ENCODE assay signal across 20 mouse cellular contexts in genomic region chr17:31831866-31832576, GRCm38 (mm10). TPM values are rescaled to one million over a fixed set of nuclear protein-coding genes. Genes with fewer than 3 reads are reported as not detected.
DNase-seq lines count a peak whose midpoint lies in the region; ATAC-seq and TF ChIP-seq lines count a peak whose summit lies in the region.
"Had no signal": no experiment of that assay in that cellular context is flagged by ENCODE, and none has a peak within 500 bp of the region (broad histone marks: within the 10 kb centered on the region; RNA-seq: fewer than 3 reads in every experiment).

No protein-coding gene starts in this region.

- H3K4me1 ChIP-seq in forebrain, embryonic 10.5 days: peaks cover 45% of the 10 kb centered on the region
- H3K4me1 ChIP-seq in forebrain, embryonic 11.5 days (replicated peaks; ENCODE audit: control insufficient read depth, insufficient read depth, low read length): no peaks in the 10 kb centered on the region
- H3K4me1 ChIP-seq in heart, embryonic 13.5 days: peaks cover 69% of the 10 kb centered on the region
- H3K4me1 ChIP-seq in heart, adult 2 months (ENCODE audit: control insufficient read depth, insufficient read depth, low read length): peaks cover 22% of the 10 kb centered on the region
- peaks cover 28 to 42% of the 10 kb centered on the region in 2 experiments for H3K4me1 ChIP-seq in ES-E14 (ENCODE audit: control insufficient read depth in 2 of 2, insufficient read depth in 2 of 2, low read length in 2 of 2, poor library complexity in 1 of 2)
- peaks cover 50% of the 10 kb centered on the region for H3K4me1 ChIP-seq in limb, embryonic 15.5 days

- no peak for TF ChIP-seq POLR2A in heart, adult 2 months (IDR thresholded peaks at IDR 0.05; ENCODE audit: insufficient read depth, low read depth, low read length)

- H3K36me3 ChIP-seq in forebrain, embryonic 10.5 days (replicated peaks): peaks cover 4% of the 10 kb centered on the region; the same call in 1 of the 2 replicates
- H3K36me3 ChIP-seq in forebrain, embryonic 11.5 days (ENCODE audit: control insufficient read depth, insufficient read depth, low read length): no peaks in the 10 kb centered on the region
- H3K36me3 ChIP-seq in heart, embryonic 13.5 days: no peaks in the 10 kb centered on the region
- no peaks in the 10 kb centered on the region for H3K36me3 ChIP-seq in heart, adult 2 months (ENCODE audit: control insufficient read depth, insufficient read depth, low read length)
- H3K36me3 ChIP-seq in ES-E14 (ENCODE audit: control insufficient read depth, insufficient read depth, low read length, poor library complexity, severe bottlenecking): no peaks in the 10 kb centered on the region
- H3K36me3 ChIP-seq in limb, embryonic 15.5 days: no peaks in the 10 kb centered on the region
- H3K36me3 ChIP-seq: limb, embryonic 12.5 days; lung, embryonic 15.5 days; midbrain, embryonic 13.5 days had no signal

- intact Hi-C loops in heart, adult 2 months (cut with DNase I): no loop called here

- no peak overlapping the region for H3K9ac ChIP-seq in forebrain, embryonic 11.5 days (ENCODE audit: low read length)
- no peak overlapping the region for H3K9ac ChIP-seq in heart, embryonic 13.5 days
- no peak overlapping the region for H3K9ac ChIP-seq in heart, adult 2 months (ENCODE audit: low read depth, low read length)
- H3K9ac ChIP-seq in ES-E14 (ENCODE audit: insufficient read depth, low read depth, low read length, poor library complexity, severe bottlenecking): no peak overlapping the region
- H3K9ac ChIP-seq in limb, embryonic 15.5 days: no peak overlapping the region
- H3K9ac ChIP-seq: forebrain, postnatal 0 days; hindbrain, embryonic 14.5 days; limb, embryonic 12.5 days; lung, embryonic 15.5 days; midbrain, embryonic 13.5 days had no signal

- no peaks in the 10 kb centered on the region for H3K79me2 ChIP-seq in heart, adult 2 months (replicated peaks; ENCODE audit: control insufficient read depth, insufficient read depth, low read length)

- no peaks in the 10 kb centered on the region for H3K27me3 ChIP-seq in forebrain, embryonic 10.5 days (ENCODE audit: poor library complexity, severe bottlenecking)
- H3K27me3 ChIP-seq in forebrain, embryonic 11.5 days (ENCODE audit: control insufficient read depth, insufficient read depth, low read length): no peaks in the 10 kb centered on the region
- H3K27me3 ChIP-seq in heart, embryonic 13.5 days (replicated peaks): no peaks in the 10 kb centered on the region
- no peaks in the 10 kb centered on the region for H3K27me3 ChIP-seq in heart, adult 2 months (ENCODE audit: control insufficient read depth, insufficient read depth, low read length)
- no peaks in the 10 kb centered on the region for H3K27me3 ChIP-seq in limb, embryonic 15.5 days
- H3K27me3 ChIP-seq: limb, embryonic 12.5 days; lung, embryonic 15.5 days; midbrain, embryonic 13.5 days had no signal

- in situ Hi-C loops in ES-E14 (cut with MboI; ENCODE audit: low sequenced_read_pairs in 2 of 2, unreplicated experiment in 2 of 2): no loop called here

- H3K27ac ChIP-seq in forebrain, embryonic 10.5 days: 0 out of 2 replicates have a peak overlapping the region, but pooled peaks have one; percentile 35
- H3K27ac ChIP-seq in forebrain, embryonic 11.5 days (ENCODE audit: low read depth, low read length): no peak overlapping the region
- H3K27ac ChIP-seq in heart, embryonic 13.5 days (replicated peaks): peak overlapping the region; percentile 58
- no peak overlapping the region for H3K27ac ChIP-seq in heart, adult 2 months
- no peak overlapping the region for H3K27ac ChIP-seq in ES-E14 (ENCODE audit: insufficient read depth, low read depth, low read length, poor library complexity, severe bottlenecking)
- H3K27ac ChIP-seq in limb, embryonic 15.5 days: 0 out of 2 replicates have a peak overlapping the region, but pooled peaks have one; percentile 12
- H3K27ac ChIP-seq: hindbrain, embryonic 14.5 days; limb, embryonic 12.5 days; lung, embryonic 15.5 days; midbrain, embryonic 13.5 days had no signal

- H3K9me3 ChIP-seq in forebrain, embryonic 10.5 days: peaks cover 12% of the 10 kb centered on the region; the same call in 1 of the 2 replicates
- no peaks in the 10 kb centered on the region for H3K9me3 ChIP-seq in forebrain, embryonic 11.5 days (ENCODE audit: control insufficient read depth, low read length)
- H3K9me3 ChIP-seq in heart, embryonic 13.5 days: no peaks in the 10 kb centered on the region
- no peaks in the 10 kb centered on the region for H3K9me3 ChIP-seq in ES-E14 (ENCODE audit: control insufficient read depth, insufficient read depth, low read depth, low read length)
- no peaks in the 10 kb centered on the region for H3K9me3 ChIP-seq in limb, embryonic 15.5 days
- H3K9me3 ChIP-seq: lung, embryonic 15.5 days; midbrain, embryonic 13.5 days had no signal

- no peak overlapping the region for H3K4me3 ChIP-seq in forebrain, embryonic 10.5 days
- no peak overlapping the region for H3K4me3 ChIP-seq in forebrain, embryonic 11.5 days (ENCODE audit: low read depth, low read length)
- no peak overlapping the region for H3K4me3 ChIP-seq in heart, embryonic 13.5 days
- no peak overlapping the region for H3K4me3 ChIP-seq in heart, adult 2 months
- no peak overlapping the region for H3K4me3 ChIP-seq in ES-E14 (ENCODE audit: insufficient read depth in 1 of 2, low read depth in 1 of 2, low read length in 2 of 2, poor library complexity in 1 of 2, severe bottlenecking in 1 of 2)
- no peak overlapping the region for H3K4me3 ChIP-seq in limb, embryonic 15.5 days
- H3K4me3 ChIP-seq: limb, embryonic 12.5 days; lung, embryonic 15.5 days; midbrain, embryonic 13.5 days had no signal

- H3K4me2 ChIP-seq in forebrain, embryonic 11.5 days (ENCODE audit: low read depth, low read length, severe bottlenecking): no peak overlapping the region
- no peak overlapping the region for H3K4me2 ChIP-seq in heart, embryonic 13.5 days
- no peak overlapping the region for H3K4me2 ChIP-seq in limb, embryonic 15.5 days
- H3K4me2 ChIP-seq: hindbrain, embryonic 14.5 days; limb, embryonic 12.5 days; liver, embryonic 11.5 days; lung, embryonic 15.5 days; midbrain, embryonic 13.5 days had no signal

- TF ChIP-seq EP300 in heart, adult 2 months (IDR thresholded peaks at IDR 0.05; ENCODE audit: insufficient read depth, low read depth, low read length): no peak

- 86% methylated on average over 14 of the region's 14 CpGs for WGBS in forebrain, embryonic 10.5 days
- 85% methylated on average over 14 of the region's 14 CpGs for WGBS in forebrain, embryonic 11.5 days
- WGBS in heart, embryonic 13.5 days: 85% methylated on average over 14 of the region's 14 CpGs
- WGBS in heart, adult 2 months: 88% methylated on average over 14 of the region's 14 CpGs
- WGBS in limb, embryonic 15.5 days: 87% methylated on average over 14 of the region's 14 CpGs

- no peak for TF ChIP-seq CTCF in heart, adult 2 months (IDR thresholded peaks at IDR 0.05)

- no peak for DNase-seq in forebrain, embryonic 10.5 days (ENCODE audit: extremely low spot score, low spot score)
- DNase-seq in forebrain, embryonic 11.5 days (ENCODE audit: low spot score): no peak
- no peak for DNase-seq in heart, adult 2 months
- DNase-seq in ES-E14 (ENCODE audit: low read depth, low spot score): no peak
- no peak for DNase-seq in right cerebral cortex, postnatal 25 days
- DNase-seq: cerebellum, adult 8-10 months; cerebellum, postnatal 25 days; forebrain, postnatal 0 days; gastrocnemius, postnatal 10 days; kidney, adult 11 months; kidney, postnatal 14 days; layer of hippocampus, adult 9-11 months; thymus, postnatal 14 days had no signal

- no peak for ATAC-seq in forebrain, embryonic 11.5 days (replicated peaks; ENCODE audit: low FRiP score)
- no peak for ATAC-seq in heart, embryonic 13.5 days (ENCODE audit: extremely low read depth, insufficient number of reproducible peaks, low FRiP score, low TSS enrichment)
- no peak for ATAC-seq in limb, embryonic 15.5 days (ENCODE audit: insufficient number of reproducible peaks, low FRiP score, low TSS enrichment, low read depth)
- ATAC-seq: forebrain, postnatal 0 days; midbrain, embryonic 13.5 days had no signal

TF ChIP-seq in ES-E14, 5 proteins besides CTCF, POLR2A, EP300 and RAD21:
- TF ChIP-seq MAFK (IDR thresholded peaks at IDR 0.05; ENCODE audit: insufficient read depth, low read depth, low read length) (0 out of 2 replicates have a peak, but pooled peaks have one; percentile 52), ZC3H11A (IDR thresholded peaks at IDR 0.05; ENCODE audit: borderline replicate concordance, low read depth, low read length) (no peak)

RNA-seq across cellular contexts. Expression of gene Sik1, which starts 23.6 kb away (rescaled TPM):
- 10.0 and 11.4 TPM in 2 replicates for polyA plus RNA-seq in forebrain, embryonic 10.5 days (2016; fragmentation: Nextera tagmentation; extraction: Ambion mirVana)
- 15.6 and 16.7 TPM in 2 replicates for polyA plus RNA-seq in forebrain, embryonic 11.5 days (2014; fragmentation: Nextera tagmentation; extraction: Ambion mirVana)
- 17.2 and 17.6 TPM in 2 replicates for polyA plus RNA-seq in heart, embryonic 13.5 days (2015; fragmentation: Nextera tagmentation; extraction: Ambion mirVana)
- 10 to 100 TPM; 39.6 to 62.7 TPM for total RNA-seq in heart, adult 2 months (2021)
- polyA plus RNA-seq in heart, adult 2 months (2012; rRNA removed): 15.4 and 21.0 TPM in 2 replicates
- total RNA-seq in ES-E14 (2012; rRNA removed): 35.0 and 41.2 TPM in 2 replicates
- polyA plus RNA-seq in limb, embryonic 15.5 days (2015; fragmentation: Nextera tagmentation; extraction: Ambion mirVana): 30.5 and 37.1 TPM in 2 replicates

Comparison
In these comparisons a context has a peak if more than half of its experiments do, and no peak if none do; other contexts are left out.
1. H3K27ac ChIP-seq: peak in forebrain, embryonic 10.5 days (single experiment), heart, embryonic 13.5 days (single experiment) and limb, embryonic 15.5 days (single experiment); none in forebrain, embryonic 11.5 days (single experiment), heart, adult 2 months (single experiment) and ES-E14 (single experiment).